Mouse (Mus musculus) central nervous system, embryonic 18 days (tissue): ENCODE measurements around the gene Tacstd2. TPM values are rescaled to one million over a fixed set of nuclear protein-coding genes. Genes with fewer than 3 reads are reported as not detected.

Experiments
- polyA plus RNA-seq: library from polyadenylated mRNA; depleted of rRNA; stranded (reverse); fragments of >200 nt; gene quantifications from 2 replicates; pipeline ENCODE4 v1.2.3, GENCODE M21; 2012; rRNA removed

Tacstd2 gene
- 1.8 and 3.6 TPM in 2 replicates for polyA plus RNA-seq

GRCm38 (mm10) chr6:67535777-67536054 is at the start of gene Tacstd2:
TSS of gene Tacstd2 (minus strand) at chr6:67535796.

DNA sequence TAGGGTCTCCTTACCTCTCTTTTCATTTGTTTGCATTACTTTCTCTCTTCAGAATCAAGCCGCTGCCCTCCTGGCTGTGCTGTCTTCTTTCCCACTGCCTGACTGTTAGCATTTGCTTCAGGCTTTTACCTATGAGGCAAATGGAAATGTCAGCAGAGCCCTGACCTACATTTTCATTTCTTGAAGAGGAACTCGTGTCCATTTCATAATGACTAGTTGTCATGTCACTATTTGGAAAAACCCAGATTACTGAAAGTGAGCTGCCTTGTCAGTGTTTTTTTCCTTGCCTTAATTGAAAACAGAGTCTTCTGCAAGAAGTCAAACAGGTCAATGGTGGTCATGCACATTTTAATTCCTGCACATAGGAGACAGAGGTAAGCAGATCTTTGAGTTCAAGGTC is 43.8 kb downstream of the Tacstd2 start, which contains the start of gene Il23r:
Il23r (minus strand) TSS at position 101 of the 400 bp plus-strand sequence.

Other genes starting within 250 kb of the Tacstd2 start
- 0.19 and 0.27 TPM in 2 replicates for gene Il12rb2, start 159.6 kb downstream of the Tacstd2 start, polyA plus RNA-seq
- gene Il23r, start 43.9 kb downstream of the Tacstd2 start, polyA plus RNA-seq, result 0.03 TPM in 2 replicates